Mouse (Mus musculus): Measurements from ENCODE around the gene Scfd2. TPM values are rescaled to one million over a fixed set of nuclear protein-coding genes. Genes with fewer than 3 reads are reported as not detected.

Scfd2 gene
- total RNA-seq, 2 experiments from 2014 or later = 22.7 to 24.4 TPM

- no peak for DNase-seq (ENCODE audit: extremely low spot score in 1 of 2, low spot score in 1 of 2)
These were observed 246.3 kb downstream of the Scfd2 start for GRCm38 (mm10) chr5:74285289-74285688.

DNA sequence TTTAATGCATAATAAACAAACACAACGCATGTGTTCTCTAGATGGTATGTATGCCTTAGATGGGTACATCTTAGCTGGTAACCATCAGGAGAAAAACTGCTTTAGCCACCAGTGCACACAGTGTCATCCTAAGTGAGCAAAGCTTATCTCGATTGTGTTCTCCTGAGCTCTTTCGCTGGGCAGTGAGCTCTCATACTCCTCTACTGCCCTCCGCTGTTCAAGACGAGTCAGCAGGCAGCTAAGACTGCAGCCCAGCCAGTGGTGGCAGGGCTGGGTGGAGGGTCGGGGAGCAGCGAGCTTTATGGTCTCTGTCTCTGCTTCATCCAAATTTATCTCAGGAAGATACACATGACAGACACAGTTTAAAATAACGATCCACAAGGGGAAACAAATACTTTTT is 248.0 kb downstream of the Scfd2 start:
- no peak for DNase-seq (ENCODE audit: extremely low spot score in 1 of 2, low spot score in 1 of 2)

GRCm38 (mm10) chr5:74281480-74281879 is 250.1 kb downstream of the Scfd2 start:
- DNase-seq (ENCODE audit: extremely low spot score in 1 of 2, low spot score in 1 of 2) = no peak

GRCm38 (mm10) chr5:74279673-74280072 is 251.9 kb downstream of the Scfd2 start:
- no peak for DNase-seq (ENCODE audit: extremely low spot score in 1 of 2, low spot score in 1 of 2)

DNA sequence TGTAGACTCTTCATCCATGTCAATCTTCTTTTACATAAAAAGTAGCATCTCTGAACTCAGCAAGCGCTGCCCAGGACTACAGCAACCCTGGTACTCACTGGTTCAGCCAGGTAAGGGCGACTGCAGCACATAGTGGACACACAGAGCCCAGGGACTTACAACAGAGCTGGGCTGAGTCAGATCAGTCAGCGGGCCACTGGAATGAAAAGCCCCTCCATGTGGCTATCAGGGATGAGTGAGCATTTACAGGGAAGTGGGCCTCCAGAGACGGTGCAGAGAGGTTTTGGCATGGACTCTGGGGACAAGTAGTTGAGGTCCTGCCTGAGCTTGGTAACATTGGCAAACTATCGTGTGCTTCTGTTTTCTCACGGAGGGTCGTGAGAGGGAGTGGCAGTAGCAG is 253.1 kb downstream of the Scfd2 start:
- no peak for DNase-seq (ENCODE audit: extremely low spot score in 1 of 2, low spot score in 1 of 2)

GRCm38 (mm10) chr5:74277712-74278111 is 253.8 kb downstream of the Scfd2 start:
- DNase-seq (ENCODE audit: extremely low spot score in 1 of 2, low spot score in 1 of 2) = peak; percentile 74 to 97

DNA sequence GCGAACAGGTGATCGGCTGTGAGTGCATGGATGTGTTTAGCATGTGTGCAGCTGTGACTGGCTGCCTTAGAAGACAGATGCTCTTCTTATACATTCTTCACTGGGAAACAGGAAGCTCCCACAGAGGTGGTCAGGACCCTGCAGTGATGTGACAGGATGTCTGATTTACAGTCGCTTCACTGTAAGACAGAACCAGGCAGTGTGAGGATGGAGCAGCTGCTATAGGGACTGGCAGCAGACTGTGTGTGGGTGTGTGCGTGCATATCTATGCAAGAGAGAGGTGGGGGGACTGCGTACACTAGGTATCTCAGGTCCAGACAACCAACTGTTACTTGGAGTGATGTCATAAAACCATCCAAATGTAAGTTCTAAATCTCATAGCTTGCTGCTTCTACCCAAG is 254.3 kb downstream of the Scfd2 start:
- DNase-seq (ENCODE audit: extremely low spot score in 1 of 2, low spot score in 1 of 2) = peak in 1 of 2 experiments; percentile 44

- DNase-seq (ENCODE audit: extremely low spot score in 1 of 2, low spot score in 1 of 2) = no peak
These were observed 258.2 kb downstream of the Scfd2 start for GRCm38 (mm10) chr5:74273313-74273712.

DNA sequence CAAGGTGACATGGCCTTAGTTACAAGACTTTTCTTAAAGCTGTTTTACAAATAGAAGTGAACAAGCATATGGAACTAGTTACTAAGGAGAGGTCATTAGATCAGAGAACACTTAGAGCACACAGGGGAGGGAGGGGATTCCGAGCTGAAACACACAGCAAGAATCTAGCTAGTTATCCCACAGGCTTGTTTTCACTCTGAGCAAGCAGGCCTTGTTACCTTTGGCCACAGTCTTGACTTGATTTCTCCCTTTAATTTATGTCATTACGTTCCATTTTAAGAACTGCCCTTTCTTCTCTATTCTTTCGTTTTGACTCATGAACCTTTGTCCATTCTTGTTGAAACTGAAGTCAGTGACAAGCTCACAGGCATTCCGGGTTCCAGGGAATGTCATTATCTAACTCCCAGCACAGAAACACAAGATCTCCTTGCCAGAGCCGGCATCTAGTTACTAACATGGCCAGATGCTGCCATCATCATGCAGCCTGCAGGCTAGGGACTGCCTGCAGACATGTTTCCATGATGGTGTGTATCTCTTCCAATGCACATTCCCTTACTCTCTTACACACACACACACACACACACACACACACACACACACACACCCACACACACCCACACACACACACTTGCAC is 263.7 kb downstream of the Scfd2 start:
- no peak for DNase-seq (ENCODE audit: extremely low spot score in 1 of 2, low spot score in 1 of 2)

DNA sequence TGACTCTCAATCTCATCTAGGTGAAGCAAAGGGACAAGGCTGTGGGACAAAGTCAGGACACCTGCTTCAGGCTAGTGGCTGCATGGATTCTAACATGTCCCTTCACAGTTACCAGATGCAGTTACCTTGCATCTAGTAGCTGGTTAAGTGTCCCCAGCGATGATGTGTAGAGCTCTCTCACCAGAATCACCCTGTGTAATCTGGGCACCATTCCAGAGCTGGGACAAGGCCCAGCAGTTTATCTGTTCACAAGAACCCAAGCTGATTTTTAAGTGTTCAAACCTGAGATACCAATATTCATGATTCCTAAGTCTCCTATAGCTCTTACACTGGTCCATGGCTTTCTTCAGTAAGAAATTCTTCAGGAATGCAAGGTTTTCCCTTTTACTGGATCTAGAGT is 264.4 kb downstream of the Scfd2 start:
- no peak for DNase-seq (ENCODE audit: extremely low spot score in 1 of 2, low spot score in 1 of 2)

- no peak for DNase-seq (ENCODE audit: extremely low spot score in 1 of 2, low spot score in 1 of 2)
These were observed 265.1 kb downstream of the Scfd2 start for GRCm38 (mm10) chr5:74266476-74266819.

DNA sequence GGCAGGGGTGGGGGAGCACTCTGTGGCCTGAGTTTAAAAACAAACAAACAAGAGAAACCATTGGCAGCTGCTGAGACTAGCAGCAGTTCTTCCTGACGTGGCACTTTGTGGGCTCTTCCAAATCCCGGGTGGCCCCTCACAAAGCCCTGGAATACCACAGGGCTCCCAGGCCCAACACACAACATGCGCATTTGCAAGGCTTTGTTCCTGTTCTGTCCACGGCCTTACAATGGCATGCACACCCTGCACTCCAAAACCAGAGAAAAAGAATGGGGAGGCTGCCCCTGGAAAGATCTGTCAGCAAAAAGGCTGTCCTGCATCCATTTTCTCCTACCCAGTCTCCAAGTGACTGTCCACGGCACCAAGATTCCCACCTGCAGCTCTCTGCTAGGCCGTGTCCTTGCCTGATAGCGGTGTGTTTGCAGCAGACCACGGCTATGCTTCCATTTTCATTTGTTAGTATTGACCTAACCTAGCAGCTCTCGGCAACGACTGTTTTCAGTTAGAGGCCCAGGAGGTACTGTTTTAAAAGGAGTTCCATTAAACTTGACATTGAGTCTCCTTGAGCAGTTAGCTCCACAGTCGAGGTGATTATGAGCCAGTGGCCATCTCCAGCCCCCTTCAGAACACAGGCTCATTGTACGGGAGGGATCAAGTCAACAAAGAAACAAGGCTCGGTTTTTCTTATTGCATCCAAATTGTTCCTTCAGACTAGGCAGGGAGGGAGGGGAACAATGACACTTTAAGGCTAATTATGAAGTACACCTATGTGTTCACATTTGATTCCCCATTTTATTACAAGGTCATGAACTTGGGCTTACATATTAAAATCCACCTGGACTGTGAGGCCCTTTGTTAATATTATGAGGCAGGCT is 265.7 kb downstream of the Scfd2 start:
- no peak for DNase-seq (ENCODE audit: extremely low spot score in 1 of 2, low spot score in 1 of 2)

- no peak for DNase-seq (ENCODE audit: extremely low spot score in 1 of 2, low spot score in 1 of 2)
These were observed 266.4 kb downstream of the Scfd2 start for GRCm38 (mm10) chr5:74265151-74265550.

- DNase-seq (ENCODE audit: extremely low spot score in 1 of 2, low spot score in 1 of 2) = no peak
These were observed 267.0 kb downstream of the Scfd2 start for GRCm38 (mm10) chr5:74264541-74264940.

- DNase-seq (ENCODE audit: extremely low spot score in 1 of 2, low spot score in 1 of 2) = no peak
These were observed 270.5 kb downstream of the Scfd2 start for GRCm38 (mm10) chr5:74261016-74261415.

- DNase-seq (ENCODE audit: extremely low spot score in 1 of 2, low spot score in 1 of 2) = no peak
These were observed 271.2 kb downstream of the Scfd2 start for GRCm38 (mm10) chr5:74260378-74260809.

- DNase-seq (ENCODE audit: extremely low spot score in 1 of 2, low spot score in 1 of 2) = no peak
These were observed 274.9 kb downstream of the Scfd2 start for GRCm38 (mm10) chr5:74256705-74257104.

GRCm38 (mm10) chr5:74254996-74255395 is 276.6 kb downstream of the Scfd2 start:
- no peak for DNase-seq (ENCODE audit: extremely low spot score in 1 of 2, low spot score in 1 of 2)

DNA sequence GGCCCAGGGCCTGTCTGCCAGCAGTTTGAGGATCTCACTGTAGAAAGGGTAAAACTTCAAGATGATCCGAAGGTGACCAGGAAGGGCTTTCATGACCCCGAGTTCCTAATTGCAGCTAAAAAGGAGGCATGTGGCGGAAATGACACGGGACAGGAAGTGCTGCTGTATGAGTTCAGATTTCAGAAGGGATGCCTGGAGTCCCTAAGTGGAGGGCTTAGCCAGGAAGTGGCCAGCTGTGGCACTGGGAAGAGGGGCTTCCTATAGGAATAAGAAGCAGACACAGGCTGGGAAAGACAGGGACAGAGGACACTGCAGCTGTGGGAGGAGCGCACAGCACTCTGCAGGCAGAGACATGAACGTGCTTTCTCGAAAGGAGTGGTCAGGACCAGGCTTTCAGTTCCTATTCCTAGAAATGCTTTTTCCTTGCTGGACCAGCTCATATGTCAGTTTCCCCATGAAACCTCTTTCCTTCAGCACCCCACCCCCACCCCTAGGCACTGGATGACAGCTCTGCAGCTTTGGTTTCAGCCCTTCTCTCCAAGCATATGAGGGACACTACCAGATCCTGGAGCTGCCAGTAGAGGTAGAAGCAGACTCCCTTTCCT is 277.7 kb downstream of the Scfd2 start:
- DNase-seq (ENCODE audit: extremely low spot score in 1 of 2, low spot score in 1 of 2) = no peak

DNA sequence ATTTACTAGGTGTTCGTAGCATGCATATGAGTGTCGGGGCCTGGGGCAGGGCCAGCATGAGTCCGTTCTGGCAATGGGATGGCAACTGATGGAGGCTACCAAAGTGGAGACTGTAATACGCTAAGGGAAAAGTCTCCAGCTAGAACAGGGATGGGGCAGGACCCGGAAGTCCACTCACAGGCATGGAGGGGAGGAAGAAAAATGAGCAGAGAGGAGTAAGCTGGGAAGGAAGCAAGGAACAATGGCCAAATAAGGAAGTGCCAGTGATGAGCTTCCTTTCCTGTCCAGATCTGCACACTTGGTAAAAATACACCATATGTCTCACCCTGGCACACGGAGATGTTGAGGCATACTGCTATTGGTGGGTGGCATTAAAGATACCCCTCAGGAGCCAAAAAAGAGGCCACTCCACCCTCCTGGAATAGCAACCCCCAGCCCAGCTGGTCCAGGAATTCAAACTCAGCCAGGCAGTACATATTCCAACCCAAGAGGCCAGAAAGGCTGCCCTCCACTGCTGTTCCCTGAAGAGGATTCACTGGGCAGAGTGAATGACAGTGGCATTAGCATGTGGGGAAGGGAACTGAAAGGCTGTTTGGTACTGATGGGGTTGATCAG is 278.8 kb downstream of the Scfd2 start:
- no peak for DNase-seq (ENCODE audit: extremely low spot score in 1 of 2, low spot score in 1 of 2)

- DNase-seq (ENCODE audit: extremely low spot score in 1 of 2, low spot score in 1 of 2) = no peak
These were observed 280.6 kb downstream of the Scfd2 start for GRCm38 (mm10) chr5:74250947-74251346.

All from layer of hippocampus, postnatal 25 days (tissue).